Mouse (Mus musculus) retina, postnatal 1 day (tissue): Measurements from ENCODE around the gene Tlcd1.
A peak's percentile ranks its signal among the peaks of the same experiment; 100 is the strongest.

Source experiments
- DNase-seq: peaks from one replicate; pipeline ENCODE4 v3.0.0-alpha.2; 2012

The Tlcd1 gene

GRCm38 (mm10) chr11:78161968-78162367 lies 14.5 kb upstream of the Tlcd1 start:
- no peak for DNase-seq

- peak; percentile 73 for DNase-seq
These were observed 14.0 kb upstream of the Tlcd1 start for GRCm38 (mm10) chr11:78162504-78162903.

- no peak for DNase-seq
These were observed 13.5 kb upstream of the Tlcd1 start for GRCm38 (mm10) chr11:78163045-78163444.

GRCm38 (mm10) chr11:78163681-78164603 lies 12.6 kb upstream of the Tlcd1 start:
- peak; percentile 88 for DNase-seq

- no peak for DNase-seq
These were observed 11.9 kb upstream of the Tlcd1 start for GRCm38 (mm10) chr11:78164604-78164923.

GRCm38 (mm10) chr11:78164924-78165760 lies 11.4 kb upstream of the Tlcd1 start, which contains the start of gene Traf4:
Gene Traf4 (minus strand): TSS chr11:78165589.
- DNase-seq, result peak; percentile 87

- no peak for DNase-seq
These were observed 10.8 kb upstream of the Tlcd1 start for GRCm38 (mm10) chr11:78165761-78166109.

GRCm38 (mm10) chr11:78166161-78166560 lies 10.3 kb upstream of the Tlcd1 start:
- no peak for DNase-seq

GRCm38 (mm10) chr11:78166640-78167039 lies 9.9 kb upstream of the Tlcd1 start:
- no peak for DNase-seq

GRCm38 (mm10) chr11:78167257-78167959 lies 9.1 kb upstream of the Tlcd1 start:
- no peak for DNase-seq

GRCm38 (mm10) chr11:78168541-78169468 lies 7.7 kb upstream of the Tlcd1 start:
- DNase-seq, result no peak

- DNase-seq, result no peak
These were observed 6.2 kb upstream of the Tlcd1 start for GRCm38 (mm10) chr11:78170306-78170705.

GRCm38 (mm10) chr11:78171328-78171727 lies 5.2 kb upstream of the Tlcd1 start:
- DNase-seq, result no peak

GRCm38 (mm10) chr11:78172034-78172747 lies 4.3 kb upstream of the Tlcd1 start:
- no peak for DNase-seq

- no peak for DNase-seq
These were observed 3.6 kb upstream of the Tlcd1 start for GRCm38 (mm10) chr11:78172748-78173383.

GRCm38 (mm10) chr11:78174506-78174905 lies 2.0 kb upstream of the Tlcd1 start:
- no peak for DNase-seq

- no peak for DNase-seq
These were observed 625 bp upstream of the Tlcd1 start for GRCm38 (mm10) chr11:78175771-78176401.

- no peak for DNase-seq
These were observed 407 bp downstream of the Tlcd1 start for GRCm38 (mm10) chr11:78176905-78177331.

GRCm38 (mm10) chr11:78177437-78177836 lies 926 bp downstream of the Tlcd1 start:
- DNase-seq, result no peak
